Mouse (Mus musculus) erythroblast, embryonic 14.5 days (primary cell): ENCODE results near the gene Gdf10.

Experiments used
- GATA1 ChIP-seq: IDR thresholded peaks from 2 replicates; pipeline ENCODE4 v1.6.1; 2012; ENCODE audit warnings: low read length, inconsistent platforms, mixed read lengths
- TAL1 ChIP-seq: IDR thresholded peaks from 3 replicates; pipeline ENCODE4 v1.6.1; 2012; ENCODE audit warnings: low read length, inconsistent platforms, mixed read lengths

GRCm38 (mm10) chr14:33889971-33890370 is 33.4 kb upstream of the Gdf10 start:
- no peak for TF ChIP-seq TAL1
- no peak for TF ChIP-seq GATA1
